Comparison of ENCODE assay signal across 21 mouse cellular contexts in the genomic region with DNA sequence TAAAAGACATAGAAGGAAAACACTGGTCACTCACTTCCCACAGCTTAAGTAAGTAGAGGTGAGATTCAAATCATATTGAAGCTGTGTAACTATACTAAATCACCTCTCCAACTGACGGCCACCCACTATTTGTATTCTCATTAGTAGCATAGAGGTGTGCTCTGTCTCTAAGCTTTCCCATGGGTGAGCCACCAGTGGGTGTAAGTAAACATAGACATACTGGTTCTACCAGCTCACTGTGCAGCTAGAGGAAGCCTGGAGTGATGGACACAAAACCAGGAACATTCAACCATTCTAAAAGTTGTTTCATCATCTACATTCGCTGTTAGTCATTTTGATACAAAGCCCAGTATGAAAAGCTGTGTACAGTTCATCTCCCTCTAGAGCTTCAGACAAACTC.
DNase-seq lines count a peak whose midpoint lies in the region; ATAC-seq and TF ChIP-seq lines count a peak whose summit lies in the region.
"Had no signal": no experiment of that assay in that cellular context is flagged by ENCODE, and none has a peak within 500 bp of the region (broad histone marks: within the 10 kb centered on the region; RNA-seq: fewer than 3 reads in every experiment).

No protein-coding gene starts in this region.

- no peak for TF ChIP-seq CTCF in stomach, postnatal 0 days (IDR thresholded peaks at IDR 0.05; ENCODE audit: low read depth)

- no peaks in the 10 kb centered on the region for H3K4me1 ChIP-seq in stomach, embryonic 16.5 days (ENCODE audit: control insufficient read depth, insufficient read depth, low read length)
- no peaks in the 10 kb centered on the region for H3K4me1 ChIP-seq in stomach, postnatal 0 days (replicated peaks; ENCODE audit: control insufficient read depth, insufficient read depth)

- H3K9me3 ChIP-seq in stomach, embryonic 16.5 days (replicated peaks; ENCODE audit: control insufficient read depth, low read length), result no peaks in the 10 kb centered on the region
- H3K9me3 ChIP-seq in stomach, postnatal 0 days (ENCODE audit: control insufficient read depth, low read length), result no peaks in the 10 kb centered on the region

- H3K27me3 ChIP-seq in stomach, embryonic 16.5 days (ENCODE audit: control insufficient read depth, insufficient read depth, low read length), result no peaks in the 10 kb centered on the region
- H3K27me3 ChIP-seq in stomach, postnatal 0 days (ENCODE audit: control insufficient read depth, insufficient read depth, low read length), result no peaks in the 10 kb centered on the region

- peak; percentile 8 for DNase-seq in heart, adult 11 months
- no peak for DNase-seq in heart, adult 9 months (ENCODE audit: low spot score in 2 of 2)
- DNase-seq in fat pad, adult 2 months (ENCODE audit: extremely low read depth, low read depth, low spot score), result peak; percentile 78
- no peak for DNase-seq in stomach, postnatal 0 days (ENCODE audit: low spot score)
- DNase-seq in ovary, postnatal 36 days (ENCODE audit: low spot score), result no peak
- no peak for DNase-seq in adrenal gland, postnatal 10 days
- no peak for DNase-seq in left cerebral cortex, adult 8-10 months (ENCODE audit: low spot score in 2 of 2)
- DNase-seq: adrenal gland, adult 2 months; adrenal gland, adult 8-10 months; adrenal gland, postnatal 14 days; adrenal gland, postnatal 25 days; adrenal gland, postnatal 36 days; B cell, adult 2 months; cerebellum, adult 11 months; cerebellum, adult 11-12 months; cerebellum, adult 18-20 months had no signal

- 82% methylated on average over 2 of the region's 2 CpGs for WGBS in stomach, embryonic 16.5 days
- WGBS in stomach, postnatal 0 days, result 64% methylated on average over 2 of the region's 2 CpGs

- peak overlapping the region; percentile 77; the same call in 1 of the 2 replicates for H3K27ac ChIP-seq in stomach, embryonic 16.5 days (ENCODE audit: low read length)
- peak overlapping the region; percentile 71 for H3K27ac ChIP-seq in stomach, postnatal 0 days (replicated peaks)

- H3K4me3 ChIP-seq in stomach, embryonic 16.5 days (replicated peaks; ENCODE audit: low read length), result no peak overlapping the region
- no peak overlapping the region for H3K4me3 ChIP-seq in stomach, postnatal 0 days (ENCODE audit: low read depth, low read length)

- no peak overlapping the region for H3K9ac ChIP-seq in stomach, embryonic 16.5 days (ENCODE audit: low read length)
- no peak overlapping the region for H3K9ac ChIP-seq in stomach, postnatal 0 days (ENCODE audit: low read length)

- peak; percentile 72 for TF ChIP-seq EP300 in stomach, postnatal 0 days (optimal IDR thresholded peaks at IDR 0.05)

- peak; percentile 64; the same call in 1 of the 2 replicates for ATAC-seq in stomach, embryonic 16.5 days (ENCODE audit: insufficient read depth, low FRiP score)
- ATAC-seq in stomach, postnatal 0 days (ENCODE audit: low FRiP score, low TSS enrichment), result no peak
- ATAC-seq: activated CD4-positive, CD25-positive, alpha-beta regulatory T cell, adult 4 months; CD4-positive, CD25-positive, alpha-beta regulatory T cell, adult 4 months; Patski had no signal

- no peak overlapping the region for H3K4me2 ChIP-seq in stomach, embryonic 16.5 days (ENCODE audit: low read depth, low read length)
- no peak overlapping the region for H3K4me2 ChIP-seq in stomach, postnatal 0 days (replicated peaks; ENCODE audit: low read depth)

- H3K36me3 ChIP-seq in stomach, embryonic 16.5 days (ENCODE audit: control insufficient read depth, insufficient read depth, low read length), result no peaks in the 10 kb centered on the region
- no peaks in the 10 kb centered on the region for H3K36me3 ChIP-seq in stomach, postnatal 0 days (ENCODE audit: control insufficient read depth, insufficient read depth, low read length)
- H3K36me3 ChIP-seq: G1E had no signal

Comparison
In these comparisons a context has a peak if more than half of its experiments do, and no peak if none do; other contexts are left out.
1. DNase-seq: peak in heart, adult 11 months (single experiment) and fat pad, adult 2 months (single experiment); none in heart, adult 9 months (0 of 2), stomach, postnatal 0 days (single experiment), ovary, postnatal 36 days (single experiment), adrenal gland, postnatal 10 days (single experiment) and left cerebral cortex, adult 8-10 months (0 of 2).